Mouse (Mus musculus): ENCODE results near the gene Enpp1. TPM values are rescaled to one million over a fixed set of nuclear protein-coding genes. Genes with fewer than 3 reads are reported as not detected.
A peak's percentile ranks its signal among the peaks of the same experiment; 100 is the strongest.

The Enpp1 gene
- total and polyA plus RNA-seq, 3 experiments, result 0.12 to 0.15 TPM; not detected in 1

GRCm38 (mm10) chr10:24591741-24592140, 120.2 kb downstream of the Enpp1 start:
- no peaks in the 10 kb centered on the region for H3K79me2 ChIP-seq (ENCODE audit: control insufficient read depth, insufficient read depth, low read length, poor library complexity)
- peak; percentile 38 for DNase-seq (ENCODE audit: low read depth, low spot score)
- H3K4me3 ChIP-seq (ENCODE audit: control insufficient read depth in 1 of 2, insufficient read depth in 1 of 2, low read depth in 2 of 2, low read length in 2 of 2), result no peak overlapping the region
- no peaks in the 10 kb centered on the region for H3K27me3 ChIP-seq (ENCODE audit: control insufficient read depth in 1 of 2, insufficient read depth in 2 of 2, low read length in 2 of 2)
- TF ChIP-seq ZC3H11A (IDR thresholded peaks at IDR 0.05; ENCODE audit: low read depth, low read length), result no peak
- no peak for TF ChIP-seq ZKSCAN1 (IDR thresholded peaks at IDR 0.05; ENCODE audit: low read depth, low read length)
- TF ChIP-seq USF1 (IDR thresholded peaks at IDR 0.05; ENCODE audit: low read depth, low read length), result no peak
- TF ChIP-seq CTCF (IDR thresholded peaks at IDR 0.05 in 2 of 3, conservative IDR thresholded peaks at IDR 0.05 in 1 of 3; ENCODE audit: control insufficient read depth in 1 of 3, insufficient read depth in 1 of 3, low read depth in 2 of 3, low read length in 3 of 3, poor library complexity in 1 of 3, severe bottlenecking in 1 of 3), result no peak
- no peak for TF ChIP-seq RCOR1 (IDR thresholded peaks at IDR 0.05; ENCODE audit: low read depth, low read length)
- no peak for TF ChIP-seq USF2 (IDR thresholded peaks at IDR 0.05; ENCODE audit: borderline replicate concordance in 1 of 2, insufficient read depth in 1 of 2, low read depth in 1 of 2, low read length in 2 of 2)
- no peak for TF ChIP-seq MAZ (IDR thresholded peaks at IDR 0.05; ENCODE audit: low read depth, low read length)
- TF ChIP-seq POLR2A (IDR thresholded peaks at IDR 0.05; ENCODE audit: control insufficient read depth in 1 of 2, insufficient read depth in 1 of 2, low read depth in 1 of 2, low read length in 2 of 2, poor library complexity in 1 of 2), result no peak
- no peak for TF ChIP-seq GABPA (IDR thresholded peaks at IDR 0.05; ENCODE audit: low read depth, low read length)
- no peak for TF ChIP-seq UBTF (IDR thresholded peaks at IDR 0.05; ENCODE audit: borderline replicate concordance, insufficient read depth, low read depth, low read length)
- no peak for TF ChIP-seq MXI1 (IDR thresholded peaks at IDR 0.05; ENCODE audit: low read depth, low read length)
- no peak for TF ChIP-seq POLR2AphosphoS2 (IDR thresholded peaks at IDR 0.05; ENCODE audit: low read length)
- no peak for TF ChIP-seq KAT2A (conservative IDR thresholded peaks at IDR 0.05; ENCODE audit: low read depth, low read length)
- TF ChIP-seq SMC3 (IDR thresholded peaks at IDR 0.05; ENCODE audit: low read depth, low read length), result no peak
- H3K9me3 ChIP-seq (replicated peaks; ENCODE audit: insufficient read depth, low read length), result no peaks in the 10 kb centered on the region
- H3K9ac ChIP-seq (ENCODE audit: control insufficient read depth, low read depth, low read length, poor library complexity, severe bottlenecking), result no peak overlapping the region
- H3K4me1 ChIP-seq (ENCODE audit: control insufficient read depth in 1 of 2, insufficient read depth in 2 of 2, low read length in 2 of 2), result peaks cover 3 to 8% of the 10 kb centered on the region in 2 experiments; a peak in 3 of 4 replicates
- no peak overlapping the region for H3K27ac ChIP-seq (ENCODE audit: control insufficient read depth, low read depth, low read length)
- peaks cover 0 to 5% of the 10 kb centered on the region in 2 experiments; a peak in 1 of 4 replicates for H3K36me3 ChIP-seq (ENCODE audit: control insufficient read depth in 1 of 2, insufficient read depth in 2 of 2, low read length in 2 of 2)

DNA sequence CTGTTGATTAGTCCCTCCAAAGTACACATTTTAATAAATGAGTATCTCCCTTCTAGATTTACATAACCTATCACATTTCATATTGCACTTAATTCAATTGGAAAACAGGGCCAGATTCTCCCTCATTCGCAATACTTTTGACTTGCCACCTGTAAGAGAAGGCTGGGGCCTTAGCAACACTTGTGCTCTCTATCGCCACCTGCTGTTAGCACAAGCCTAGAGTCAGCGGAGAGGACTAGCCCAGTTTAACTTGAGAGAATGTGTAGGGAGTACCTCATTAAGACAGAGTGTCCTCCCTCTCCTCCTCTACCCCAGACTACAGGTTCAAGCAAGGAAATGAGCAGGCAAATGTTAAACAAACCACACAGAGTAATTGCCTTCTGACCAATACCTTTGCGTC, 120.8 kb downstream of the Enpp1 start:
- TF ChIP-seq ZC3H11A (IDR thresholded peaks at IDR 0.05; ENCODE audit: low read depth, low read length), result peak; percentile 9; the same call in 1 of the 2 replicates
- TF ChIP-seq MYB (IDR thresholded peaks at IDR 0.05; ENCODE audit: low read depth, low read length), result no peak
- TF ChIP-seq POLR2AphosphoS5 (IDR thresholded peaks at IDR 0.05; ENCODE audit: borderline replicate concordance, low read depth, low read length), result no peak
- TF ChIP-seq SMC3 (IDR thresholded peaks at IDR 0.05; ENCODE audit: low read depth, low read length), result peak; percentile 68
- peak; percentile 76 to 85 (median 76) for TF ChIP-seq CTCF (IDR thresholded peaks at IDR 0.05 in 2 of 3, conservative IDR thresholded peaks at IDR 0.05 in 1 of 3; ENCODE audit: control insufficient read depth in 1 of 3, insufficient read depth in 1 of 3, low read depth in 2 of 3, low read length in 3 of 3, poor library complexity in 1 of 3, severe bottlenecking in 1 of 3)
- peak; percentile 16 for TF ChIP-seq RAD21 (IDR thresholded peaks at IDR 0.05; ENCODE audit: low read depth, low read length)
- no peak overlapping the region for H3K4me3 ChIP-seq (ENCODE audit: control insufficient read depth in 1 of 2, insufficient read depth in 1 of 2, low read depth in 2 of 2, low read length in 2 of 2)
- peaks cover 0 to 5% of the 10 kb centered on the region in 2 experiments; a peak in 1 of 4 replicates for H3K36me3 ChIP-seq (ENCODE audit: control insufficient read depth in 1 of 2, insufficient read depth in 2 of 2, low read length in 2 of 2)
- no peak overlapping the region for H3K9ac ChIP-seq (ENCODE audit: control insufficient read depth, low read depth, low read length, poor library complexity, severe bottlenecking)
- H3K27me3 ChIP-seq (ENCODE audit: control insufficient read depth in 1 of 2, insufficient read depth in 2 of 2, low read length in 2 of 2), result no peaks in the 10 kb centered on the region
- H3K79me2 ChIP-seq (ENCODE audit: control insufficient read depth, insufficient read depth, low read length, poor library complexity), result no peaks in the 10 kb centered on the region
- DNase-seq (ENCODE audit: low read depth, low spot score), result peak; percentile 78
- no peak overlapping the region for H3K27ac ChIP-seq (ENCODE audit: control insufficient read depth, low read depth, low read length)
- H3K4me1 ChIP-seq (ENCODE audit: control insufficient read depth in 1 of 2, insufficient read depth in 2 of 2, low read length in 2 of 2), result peaks cover 3 to 8% of the 10 kb centered on the region in 2 experiments; a peak in 3 of 4 replicates
- H3K9me3 ChIP-seq (replicated peaks; ENCODE audit: insufficient read depth, low read length), result no peaks in the 10 kb centered on the region

Measured in MEL (cell line).